Mouse (Mus musculus) mouse trophoblast stem cell (cell line): ENCODE measurements at regions not wholly inside any gene's neighbourhood (a gene's known extent, or its start where the extent isn't known, plus 50 kb on each side); places are given as distances from the start of the nearest gene placed in this dataset.

Experiments used
- in situ Hi-C, 2 experiments: fragments of 300-500 bp; cut with MseI, MboI; formaldehyde crosslinking; loops; 2 replicates in 1 of 2; 3 replicates in 1 of 2; pipeline ENCODE4 v1.15.1; 2025

GRCm38 (mm10) chr12:77976952-77977351, 217.1 kb upstream of the Gm6657 start:
- in situ Hi-C loops = no loop called here

GRCm38 (mm10) chr12:77986738-77987137, 207.3 kb upstream of the Gm6657 start:
- in situ Hi-C loops = no loop called here

- in situ Hi-C loops = no loop called here
Observed at GRCm38 (mm10) chr12:77989766-77990165, 204.3 kb upstream of the Gm6657 start.

- in situ Hi-C loops = no loop called here
Observed at GRCm38 (mm10) chr12:77991627-77992026, 202.4 kb upstream of the Gm6657 start.

- in situ Hi-C loops = no loop called here
Observed at GRCm38 (mm10) chr12:77994176-77994575, 199.9 kb upstream of the Gm6657 start.

- in situ Hi-C loops = no loop called here
Observed at GRCm38 (mm10) chr12:77997916-77998315, 196.1 kb upstream of the Gm6657 start.

- in situ Hi-C loops = no loop called here
Observed at GRCm38 (mm10) chr12:78000401-78000800, 193.6 kb upstream of the Gm6657 start.

- in situ Hi-C loops = no loop called here
Observed at GRCm38 (mm10) chr12:78001846-78002245, 192.2 kb upstream of the Gm6657 start.

- in situ Hi-C loops = no loop called here
Observed at GRCm38 (mm10) chr12:78033766-78034165, 160.3 kb upstream of the Gm6657 start.

GRCm38 (mm10) chr12:78046582-78046981, 147.5 kb upstream of the Gm6657 start:
- in situ Hi-C loops = no loop called here

- in situ Hi-C loops = no loop called here
Observed at GRCm38 (mm10) chr12:78055956-78056355, 138.1 kb upstream of the Gm6657 start.

- in situ Hi-C loops = no loop called here
Observed at GRCm38 (mm10) chr12:78057166-78057565, 136.9 kb upstream of the Gm6657 start.

GRCm38 (mm10) chr12:78059965-78060364, 134.1 kb upstream of the Gm6657 start:
- in situ Hi-C loops = no loop called here

- in situ Hi-C loops = no loop called here
Observed at GRCm38 (mm10) chr12:78066024-78066423, 128.0 kb upstream of the Gm6657 start.

- in situ Hi-C loops = no loop called here
Observed at GRCm38 (mm10) chr12:78072935-78073334, 121.1 kb upstream of the Gm6657 start.

GRCm38 (mm10) chr12:78074290-78074802, 119.7 kb upstream of the Gm6657 start:
- in situ Hi-C loops = no loop called here

- in situ Hi-C loops = no loop called here
Observed at GRCm38 (mm10) chr12:78077285-78077684, 116.8 kb upstream of the Gm6657 start.

GRCm38 (mm10) chr12:78082163-78082562, 111.9 kb upstream of the Gm6657 start:
- in situ Hi-C loops = no loop called here

GRCm38 (mm10) chr12:78086016-78086415, 108.0 kb upstream of the Gm6657 start:
- in situ Hi-C loops = no loop called here

GRCm38 (mm10) chr12:78087921-78088320, 106.1 kb upstream of the Gm6657 start:
- in situ Hi-C loops = no loop called here

- in situ Hi-C loops = no loop called here
Observed at GRCm38 (mm10) chr12:78094471-78094870, 99.6 kb upstream of the Gm6657 start.

GRCm38 (mm10) chr12:78095352-78095751, 98.7 kb upstream of the Gm6657 start:
- in situ Hi-C loops = no loop called here

GRCm38 (mm10) chr12:78095916-78096315, 98.1 kb upstream of the Gm6657 start:
- in situ Hi-C loops = no loop called here

- in situ Hi-C loops = no loop called here
Observed at GRCm38 (mm10) chr12:78097119-78097518, 96.9 kb upstream of the Gm6657 start.
